Mouse (Mus musculus): Measurements from ENCODE around the gene Usp24. TPM values are rescaled to one million over a fixed set of nuclear protein-coding genes. Genes with fewer than 3 reads are reported as not detected.

Usp24 gene
- polyA plus RNA-seq, 1 experiment from 2014 or later, result 6.3 TPM

- H3K9me3 ChIP-seq (ENCODE audit: low read length), result no peaks in the 10 kb centered on the region
- no peak overlapping the region for H3K9ac ChIP-seq (replicated peaks; ENCODE audit: low read length)
- peaks cover 59% of the 10 kb centered on the region for H3K36me3 ChIP-seq (ENCODE audit: insufficient read depth, low read length)
- 69% methylated on average over 4 of the region's 4 CpGs for WGBS
- H3K27ac ChIP-seq (ENCODE audit: low read length), result no peak overlapping the region
- H3K4me3 ChIP-seq (ENCODE audit: low read length), result no peak overlapping the region
- H3K4me1 ChIP-seq (ENCODE audit: insufficient read depth, low read length), result no peaks in the 10 kb centered on the region
- H3K27me3 ChIP-seq (ENCODE audit: insufficient read depth, low read length), result no peaks in the 10 kb centered on the region
- ATAC-seq (ENCODE audit: low FRiP score, low TSS enrichment), result no peak
- no peak overlapping the region for H3K4me2 ChIP-seq (replicated peaks; ENCODE audit: low read depth, low read length)
Measured at GRCm38 (mm10) chr4:106436475-106436874, 120.5 kb downstream of the Usp24 start.

DNA sequence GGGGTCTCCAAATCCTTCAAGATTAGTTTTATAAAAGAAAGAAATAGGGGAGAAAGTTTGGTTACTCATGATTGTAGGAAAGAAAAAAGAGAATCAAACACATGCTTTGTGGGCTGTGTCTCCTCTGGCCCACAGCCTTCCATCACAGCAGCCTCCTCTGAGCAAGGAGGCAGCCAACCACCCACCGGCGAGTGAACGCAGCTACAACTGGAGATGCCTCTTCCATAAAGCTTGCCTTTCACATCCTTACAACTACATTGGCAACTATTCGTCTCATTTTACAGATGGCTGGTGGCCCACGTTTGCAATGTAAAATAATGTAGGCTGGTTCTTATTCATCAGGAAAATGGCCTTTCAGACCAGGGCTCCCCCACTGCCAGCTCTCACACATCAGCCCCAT lies 121.2 kb downstream of the Usp24 start:
- no peak overlapping the region for H3K27ac ChIP-seq (ENCODE audit: low read length)
- H3K4me1 ChIP-seq (ENCODE audit: insufficient read depth, low read length), result no peaks in the 10 kb centered on the region
- H3K4me3 ChIP-seq (ENCODE audit: low read length), result no peak overlapping the region
- H3K27me3 ChIP-seq (ENCODE audit: insufficient read depth, low read length), result no peaks in the 10 kb centered on the region
- no peak overlapping the region for H3K9ac ChIP-seq (replicated peaks; ENCODE audit: low read length)
- peaks cover 55% of the 10 kb centered on the region for H3K36me3 ChIP-seq (ENCODE audit: insufficient read depth, low read length)
- H3K4me2 ChIP-seq (replicated peaks; ENCODE audit: low read depth, low read length), result no peak overlapping the region
- WGBS, result 96% methylated on average over 5 of the region's 5 CpGs
- ATAC-seq (ENCODE audit: low FRiP score, low TSS enrichment), result no peak
- H3K9me3 ChIP-seq (ENCODE audit: low read length), result no peaks in the 10 kb centered on the region

GRCm38 (mm10) chr4:106438763-106439162 lies 122.8 kb downstream of the Usp24 start:
- Histone ChIP-seq H3K27ac (ENCODE audit: low read length) (no peak overlapping the region), H3K9me3 (ENCODE audit: low read length) (no peaks in the 10 kb centered on the region), H3K4me2 (replicated peaks; ENCODE audit: low read depth, low read length) (no peak overlapping the region), H3K4me3 (ENCODE audit: low read length) (no peak overlapping the region), H3K27me3 (ENCODE audit: insufficient read depth, low read length) (no peaks in the 10 kb centered on the region), H3K4me1 (ENCODE audit: insufficient read depth, low read length) (no peaks in the 10 kb centered on the region), H3K36me3 (ENCODE audit: insufficient read depth, low read length) (peaks cover 53% of the 10 kb centered on the region), H3K9ac (replicated peaks; ENCODE audit: low read length) (no peak overlapping the region)
- no peak for ATAC-seq (ENCODE audit: low FRiP score, low TSS enrichment)
- 94% methylated on average over 5 of the region's 5 CpGs for WGBS

- Histone ChIP-seq H3K4me3 (ENCODE audit: low read length) (no peak overlapping the region), H3K27ac (ENCODE audit: low read length) (no peak overlapping the region), H3K4me2 (replicated peaks; ENCODE audit: low read depth, low read length) (no peak overlapping the region), H3K9me3 (ENCODE audit: low read length) (no peaks in the 10 kb centered on the region), H3K27me3 (ENCODE audit: insufficient read depth, low read length) (no peaks in the 10 kb centered on the region), H3K4me1 (ENCODE audit: insufficient read depth, low read length) (no peaks in the 10 kb centered on the region), H3K9ac (replicated peaks; ENCODE audit: low read length) (no peak overlapping the region), H3K36me3 (ENCODE audit: insufficient read depth, low read length) (peaks cover 20% of the 10 kb centered on the region)
- 76% methylated on average over 6 of the region's 6 CpGs for WGBS
- no peak for ATAC-seq (ENCODE audit: low FRiP score, low TSS enrichment)
Measured at GRCm38 (mm10) chr4:106443182-106443581, 127.2 kb downstream of the Usp24 start.

GRCm38 (mm10) chr4:106449306-106449705 lies 133.3 kb downstream of the Usp24 start:
- Histone ChIP-seq H3K4me3 (ENCODE audit: low read length) (no peak overlapping the region), H3K9me3 (ENCODE audit: low read length) (no peaks in the 10 kb centered on the region), H3K4me2 (replicated peaks; ENCODE audit: low read depth, low read length) (no peak overlapping the region), H3K36me3 (ENCODE audit: insufficient read depth, low read length) (no peaks in the 10 kb centered on the region), H3K9ac (replicated peaks; ENCODE audit: low read length) (no peak overlapping the region), H3K27ac (ENCODE audit: low read length) (no peak overlapping the region), H3K4me1 (ENCODE audit: insufficient read depth, low read length) (no peaks in the 10 kb centered on the region), H3K27me3 (ENCODE audit: insufficient read depth, low read length) (no peaks in the 10 kb centered on the region)
- 81% methylated on average over 8 of the region's 8 CpGs for WGBS
- ATAC-seq (ENCODE audit: low FRiP score, low TSS enrichment), result no peak

DNA sequence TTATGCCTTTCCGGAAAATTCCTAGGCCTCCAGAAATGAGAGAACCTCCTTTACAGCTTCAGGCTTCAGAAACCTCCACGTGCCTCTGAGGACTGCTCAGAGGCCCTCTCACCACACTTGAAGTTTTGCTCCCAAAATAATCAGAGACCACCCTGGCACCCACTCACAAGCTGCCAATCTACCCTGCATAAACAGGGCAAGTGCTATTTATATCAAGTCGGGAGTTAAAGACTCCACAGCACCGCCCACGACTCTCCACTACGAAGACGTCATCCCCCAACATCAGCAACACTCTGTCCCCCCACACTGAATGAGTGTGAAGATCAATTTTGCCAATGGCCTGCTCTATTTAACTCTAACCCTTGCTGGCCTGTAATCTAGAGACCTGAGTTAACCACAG lies 136.4 kb downstream of the Usp24 start:
- Histone ChIP-seq H3K9me3 (ENCODE audit: low read length) (no peaks in the 10 kb centered on the region), H3K27ac (ENCODE audit: low read length) (no peak overlapping the region), H3K27me3 (ENCODE audit: insufficient read depth, low read length) (no peaks in the 10 kb centered on the region), H3K4me2 (replicated peaks; ENCODE audit: low read depth, low read length) (no peak overlapping the region), H3K9ac (replicated peaks; ENCODE audit: low read length) (no peak overlapping the region), H3K4me1 (ENCODE audit: insufficient read depth, low read length) (no peaks in the 10 kb centered on the region), H3K36me3 (ENCODE audit: insufficient read depth, low read length) (no peaks in the 10 kb centered on the region), H3K4me3 (ENCODE audit: low read length) (no peak overlapping the region)
- 50% methylated on average over 7 of the region's 7 CpGs for WGBS
- ATAC-seq (ENCODE audit: low FRiP score, low TSS enrichment), result no peak

DNA sequence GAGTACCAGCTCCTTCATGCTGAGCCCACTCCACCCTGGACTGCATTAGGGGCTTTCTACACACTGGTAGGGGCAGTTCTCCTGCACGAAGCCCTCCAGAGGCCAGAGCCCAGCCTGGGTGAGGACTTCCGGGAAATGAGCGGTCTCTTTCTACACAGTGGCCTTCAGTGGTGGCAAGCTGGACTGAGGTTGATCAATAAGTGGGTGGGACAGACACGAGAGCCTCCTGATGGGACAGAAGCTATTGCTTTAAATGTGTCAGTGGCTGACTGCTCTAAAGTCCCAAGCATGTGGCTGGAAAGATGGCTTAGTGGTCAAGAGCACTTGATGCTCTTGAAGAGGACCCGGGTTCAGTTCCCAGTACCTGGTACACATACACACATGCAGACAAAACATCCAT lies 137.1 kb downstream of the Usp24 start:
- ATAC-seq (ENCODE audit: low FRiP score, low TSS enrichment), result no peak
- H3K9me3 ChIP-seq (ENCODE audit: low read length), result no peaks in the 10 kb centered on the region
- no peak overlapping the region for H3K27ac ChIP-seq (ENCODE audit: low read length)
- H3K4me1 ChIP-seq (ENCODE audit: insufficient read depth, low read length), result no peaks in the 10 kb centered on the region
- WGBS, result 88% methylated on average over 5 of the region's 5 CpGs
- H3K4me2 ChIP-seq (replicated peaks; ENCODE audit: low read depth, low read length), result no peak overlapping the region
- H3K36me3 ChIP-seq (ENCODE audit: insufficient read depth, low read length), result no peaks in the 10 kb centered on the region
- H3K27me3 ChIP-seq (ENCODE audit: insufficient read depth, low read length), result no peaks in the 10 kb centered on the region
- no peak overlapping the region for H3K4me3 ChIP-seq (ENCODE audit: low read length)
- no peak overlapping the region for H3K9ac ChIP-seq (replicated peaks; ENCODE audit: low read length)

DNA sequence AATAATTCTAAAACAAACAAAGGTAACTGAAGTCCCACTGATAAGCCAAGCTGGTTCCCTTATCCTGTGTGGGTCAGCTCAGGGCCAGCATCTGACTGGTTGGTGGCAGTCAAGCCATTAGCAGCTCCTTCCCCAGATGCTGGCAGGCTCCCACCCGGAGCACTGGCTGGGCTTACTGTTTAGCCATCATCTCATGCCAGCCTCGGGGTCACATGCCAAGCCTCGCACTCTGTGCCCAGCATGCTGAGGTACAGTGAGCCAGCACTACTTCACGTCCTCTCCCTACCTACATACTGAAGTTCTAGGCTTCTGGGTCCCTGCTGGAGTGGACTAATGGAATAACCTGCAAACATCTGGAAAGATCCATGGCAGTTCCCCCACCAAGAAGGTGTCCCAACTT lies 137.5 kb downstream of the Usp24 start:
- ATAC-seq (ENCODE audit: low FRiP score, low TSS enrichment), result no peak
- Histone ChIP-seq H3K27ac (ENCODE audit: low read length) (no peak overlapping the region), H3K9ac (replicated peaks; ENCODE audit: low read length) (no peak overlapping the region), H3K36me3 (ENCODE audit: insufficient read depth, low read length) (no peaks in the 10 kb centered on the region), H3K9me3 (ENCODE audit: low read length) (no peaks in the 10 kb centered on the region), H3K27me3 (ENCODE audit: insufficient read depth, low read length) (no peaks in the 10 kb centered on the region), H3K4me2 (replicated peaks; ENCODE audit: low read depth, low read length) (no peak overlapping the region), H3K4me1 (ENCODE audit: insufficient read depth, low read length) (no peaks in the 10 kb centered on the region), H3K4me3 (ENCODE audit: low read length) (no peak overlapping the region)
- WGBS, result 88% methylated on average over 4 of the region's 4 CpGs

DNA sequence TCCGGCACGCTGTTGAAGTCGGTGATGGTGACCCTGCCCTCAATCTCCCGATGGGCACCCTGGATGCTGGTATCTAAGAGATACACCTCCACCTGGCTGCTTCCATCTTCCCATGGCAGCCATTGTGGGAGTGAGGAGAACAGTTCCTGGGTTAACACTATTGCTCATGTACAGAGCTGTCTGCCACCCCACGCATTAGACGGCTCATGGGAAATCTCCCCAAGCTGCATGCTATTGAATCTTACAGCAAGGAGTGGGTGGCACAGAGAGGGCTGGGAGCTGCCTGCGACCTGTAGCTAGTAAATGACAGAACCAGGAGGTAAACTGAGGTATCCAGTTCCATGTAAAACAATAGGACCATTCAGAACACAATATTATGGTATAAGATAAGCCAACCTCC lies 138.5 kb downstream of the Usp24 start:
- Histone ChIP-seq H3K4me3 (ENCODE audit: low read length) (no peak overlapping the region), H3K36me3 (ENCODE audit: insufficient read depth, low read length) (no peaks in the 10 kb centered on the region), H3K27me3 (ENCODE audit: insufficient read depth, low read length) (no peaks in the 10 kb centered on the region), H3K27ac (ENCODE audit: low read length) (no peak overlapping the region), H3K4me1 (ENCODE audit: insufficient read depth, low read length) (no peaks in the 10 kb centered on the region), H3K9ac (replicated peaks; ENCODE audit: low read length) (no peak overlapping the region), H3K4me2 (replicated peaks; ENCODE audit: low read depth, low read length) (no peak overlapping the region), H3K9me3 (ENCODE audit: low read length) (no peaks in the 10 kb centered on the region)
- WGBS, result 88% methylated on average over 7 of the region's 7 CpGs
- no peak for ATAC-seq (ENCODE audit: low FRiP score, low TSS enrichment)

- H3K27ac ChIP-seq (ENCODE audit: low read length), result no peak overlapping the region
- no peak overlapping the region for H3K4me3 ChIP-seq (ENCODE audit: low read length)
- H3K9me3 ChIP-seq (ENCODE audit: low read length), result no peaks in the 10 kb centered on the region
- H3K36me3 ChIP-seq (ENCODE audit: insufficient read depth, low read length), result no peaks in the 10 kb centered on the region
- no peak overlapping the region for H3K4me2 ChIP-seq (replicated peaks; ENCODE audit: low read depth, low read length)
- peaks cover 18% of the 10 kb centered on the region for H3K4me1 ChIP-seq (ENCODE audit: insufficient read depth, low read length)
- ATAC-seq (ENCODE audit: low FRiP score, low TSS enrichment), result no peak
- WGBS, result 76% methylated on average over 9 of the region's 9 CpGs
- peaks cover 33% of the 10 kb centered on the region for H3K27me3 ChIP-seq (ENCODE audit: insufficient read depth, low read length)
- H3K9ac ChIP-seq (replicated peaks; ENCODE audit: low read length), result no peak overlapping the region
Measured at GRCm38 (mm10) chr4:106462016-106462415, 146.0 kb downstream of the Usp24 start.

- WGBS, result 64% methylated on average over 5 of the region's 5 CpGs
- no peaks in the 10 kb centered on the region for H3K36me3 ChIP-seq (ENCODE audit: insufficient read depth, low read length)
- no peak overlapping the region for H3K27ac ChIP-seq (ENCODE audit: low read length)
- peaks cover 18% of the 10 kb centered on the region for H3K4me1 ChIP-seq (ENCODE audit: insufficient read depth, low read length)
- no peak overlapping the region for H3K9ac ChIP-seq (replicated peaks; ENCODE audit: low read length)
- no peak for ATAC-seq (ENCODE audit: low FRiP score, low TSS enrichment)
- no peaks in the 10 kb centered on the region for H3K9me3 ChIP-seq (ENCODE audit: low read length)
- H3K4me3 ChIP-seq (ENCODE audit: low read length), result no peak overlapping the region
- no peak overlapping the region for H3K4me2 ChIP-seq (replicated peaks; ENCODE audit: low read depth, low read length)
- H3K27me3 ChIP-seq (ENCODE audit: insufficient read depth, low read length), result peaks cover 33% of the 10 kb centered on the region
Measured at GRCm38 (mm10) chr4:106462524-106462923, 146.5 kb downstream of the Usp24 start.
